Mouse (Mus musculus): ENCODE measurements around the gene Upb1. TPM values are rescaled to one million over a fixed set of nuclear protein-coding genes. Genes with fewer than 3 reads are reported as not detected.

The Upb1 gene
- 8.9 TPM for polyA plus RNA-seq (2014; fragmentation: Illumina TruSeq; extraction: RNeasy Lipid Tissue Mini Kit (QIAGEN cat#74804); ENCODE audit: low replicate concordance)

DNA sequence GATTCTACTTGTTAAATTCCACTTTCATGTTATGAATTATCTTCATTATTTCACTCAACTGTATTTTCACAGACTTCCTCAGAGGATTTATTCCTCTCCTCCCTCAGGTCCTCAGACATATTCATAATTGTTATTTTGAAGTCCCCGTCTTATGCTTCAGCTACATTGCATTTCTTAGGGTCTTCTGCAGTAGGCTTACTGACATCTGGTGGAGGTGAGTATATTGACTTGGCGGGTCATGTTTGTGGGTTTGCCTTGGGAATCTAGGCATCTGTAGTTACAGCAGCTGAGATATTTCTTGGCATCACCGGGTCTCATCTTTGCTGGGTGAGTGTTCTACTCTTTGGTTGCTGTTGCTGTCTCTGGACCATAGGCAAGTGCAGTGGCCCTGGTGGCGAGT lies at the start of gene Upb1:
Gene Upb1, plus strand, starts transcription at position 158 of the 400 bp plus-strand sequence.

Other genes starting within 250 kb of the Upb1 start
- 20.9 TPM for gene Specc1l, start 189.0 kb upstream of the Upb1 start, polyA plus RNA-seq (2014; fragmentation: Illumina TruSeq; extraction: RNeasy Lipid Tissue Mini Kit (QIAGEN cat#74804); ENCODE audit: low replicate concordance)
- not detected for gene Adora2a, start 84.2 kb upstream of the Upb1 start, polyA plus RNA-seq (2014; fragmentation: Illumina TruSeq; extraction: RNeasy Lipid Tissue Mini Kit (QIAGEN cat#74804); ENCODE audit: low replicate concordance)
- 12.1 TPM for gene Snrpd3, start 116.4 kb downstream of the Upb1 start, polyA plus RNA-seq (2014; fragmentation: Illumina TruSeq; extraction: RNeasy Lipid Tissue Mini Kit (QIAGEN cat#74804); ENCODE audit: low replicate concordance)
- 17.9 TPM for gene Gucd1, start 116.9 kb downstream of the Upb1 start, polyA plus RNA-seq (2014; fragmentation: Illumina TruSeq; extraction: RNeasy Lipid Tissue Mini Kit (QIAGEN cat#74804); ENCODE audit: low replicate concordance)
- gene Lrrc75b, start 159.2 kb downstream of the Upb1 start, polyA plus RNA-seq (2014; fragmentation: Illumina TruSeq; extraction: RNeasy Lipid Tissue Mini Kit (QIAGEN cat#74804); ENCODE audit: low replicate concordance) = 1.9 TPM
- 22.9 TPM for gene Ggt1, start 160.5 kb downstream of the Upb1 start, polyA plus RNA-seq (2014; fragmentation: Illumina TruSeq; extraction: RNeasy Lipid Tissue Mini Kit (QIAGEN cat#74804); ENCODE audit: low replicate concordance)
- gene Ggt5, start 188.2 kb downstream of the Upb1 start, polyA plus RNA-seq (2014; fragmentation: Illumina TruSeq; extraction: RNeasy Lipid Tissue Mini Kit (QIAGEN cat#74804); ENCODE audit: low replicate concordance) = 1.2 TPM
- 3.5 TPM for gene Susd2, start 242.9 kb downstream of the Upb1 start, polyA plus RNA-seq (2014; fragmentation: Illumina TruSeq; extraction: RNeasy Lipid Tissue Mini Kit (QIAGEN cat#74804); ENCODE audit: low replicate concordance)